Mouse (Mus musculus): ENCODE results near the gene Gpr132.
A peak's percentile ranks its signal among the peaks of the same experiment; 100 is the strongest.
"Not testable (repeated sequence)": the region's sequence is repeated elsewhere in the genome, so short reads cannot be mapped to it uniquely, and the experiment has no call there.

Gene Gpr132

DNA sequence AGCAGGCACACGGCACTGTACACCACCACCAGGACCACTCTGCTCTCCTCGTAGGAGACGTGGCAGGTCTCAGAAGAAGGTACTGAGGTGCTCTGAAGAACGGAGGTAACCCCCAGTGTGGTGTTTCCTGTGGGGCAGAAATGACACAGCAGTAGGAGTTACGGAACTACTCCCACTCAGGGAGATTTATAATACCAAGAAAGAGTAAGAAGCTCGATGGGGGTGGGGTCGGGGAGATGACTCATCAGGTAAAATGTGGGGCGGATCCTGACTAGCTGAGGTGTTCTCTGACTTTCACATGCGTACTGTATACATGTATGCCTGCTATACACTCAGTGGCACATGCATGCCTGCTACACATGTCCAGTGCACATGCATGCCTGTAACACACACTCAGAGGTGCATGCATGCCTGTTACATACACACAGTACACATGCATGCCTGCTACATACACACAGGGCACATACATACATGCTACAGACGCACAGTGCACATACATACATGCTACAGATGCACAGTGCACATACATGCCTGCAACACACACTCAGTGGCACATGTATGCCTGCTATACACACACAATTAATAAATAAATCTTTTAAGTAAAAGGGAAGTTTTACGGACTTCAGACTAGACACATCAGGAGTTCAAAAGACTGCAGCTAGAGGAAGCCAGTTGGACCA is 14.8 kb downstream of the Gpr132 start:
- DNase-seq (ENCODE audit: low read depth, low spot score) = no peak

DNA sequence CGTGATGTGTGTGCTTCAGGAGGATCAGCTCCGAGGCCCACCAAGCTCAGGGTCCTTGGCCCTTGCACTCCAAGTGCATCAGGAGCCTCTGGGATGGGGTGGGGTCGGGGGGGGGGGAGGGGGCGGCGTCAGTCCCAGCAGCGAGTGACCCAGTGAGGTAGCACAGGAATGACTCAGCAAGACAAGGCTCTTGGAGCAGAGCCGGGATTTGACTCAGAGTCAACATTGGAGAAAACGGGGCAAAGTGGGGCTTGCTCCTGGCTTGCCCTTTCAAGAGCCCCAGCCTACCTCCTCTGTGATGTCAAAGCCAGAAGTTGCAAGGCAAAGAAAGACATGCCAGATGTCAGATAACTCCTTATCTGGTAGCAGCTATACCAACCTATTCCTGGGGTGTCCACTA is 16.9 kb downstream of the Gpr132 start:
- DNase-seq (ENCODE audit: low read depth, low spot score) = peak; percentile 56

- no peak for DNase-seq (ENCODE audit: low read depth, low spot score)
Measured at GRCm38 (mm10) chr12:112850344-112850743, 17.7 kb downstream of the Gpr132 start.

GRCm38 (mm10) chr12:112849235-112850022 is 18.6 kb downstream of the Gpr132 start:
- peak; percentile 48 for DNase-seq (ENCODE audit: low read depth, low spot score)

DNA sequence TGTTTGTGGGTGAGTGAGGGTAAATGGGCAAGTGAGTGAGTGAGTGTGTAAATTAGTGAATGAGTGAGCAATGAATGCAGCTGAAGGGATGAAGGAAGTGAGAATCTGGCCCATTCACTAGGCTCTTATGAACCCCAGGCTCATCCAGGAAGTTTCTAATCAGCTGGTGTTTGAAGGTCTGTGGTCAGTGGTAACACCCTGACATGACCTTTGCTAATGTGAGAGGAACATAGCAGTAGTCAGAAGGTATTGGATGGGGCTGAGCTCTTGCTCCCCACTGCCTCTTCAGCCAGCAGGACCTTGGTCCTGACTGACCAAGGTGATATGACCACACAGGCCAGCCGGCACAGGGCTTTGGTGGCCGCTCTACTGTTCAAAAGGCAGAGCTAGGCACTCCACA is 20.1 kb downstream of the Gpr132 start:
- DNase-seq (ENCODE audit: low read depth, low spot score) = no peak

DNA sequence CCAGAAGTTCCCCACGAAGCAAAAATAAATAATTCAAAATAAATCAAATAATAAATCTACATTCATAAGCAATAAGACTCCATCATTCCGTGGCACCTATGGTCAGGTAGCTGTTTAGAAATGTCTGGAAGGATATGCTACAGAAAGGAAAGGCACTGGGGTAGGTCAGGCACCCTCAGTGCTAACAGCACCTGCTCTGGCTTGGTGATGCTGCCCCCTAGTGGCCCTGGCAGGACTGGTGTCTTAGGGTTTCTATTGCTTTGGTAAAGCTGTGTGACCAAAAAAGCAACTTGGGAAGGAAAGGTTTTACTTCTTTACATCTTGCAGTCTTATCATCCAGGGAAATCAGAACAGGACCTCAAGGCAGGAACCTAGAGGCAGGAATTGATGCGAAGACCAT is 24.2 kb downstream of the Gpr132 start:
- DNase-seq (ENCODE audit: low read depth, low spot score) = peak; percentile 76

- not testable (repeated sequence) for DNase-seq (ENCODE audit: low read depth, low spot score)
Measured at GRCm38 (mm10) chr12:112842128-112842527, 25.9 kb downstream of the Gpr132 start.

DNA sequence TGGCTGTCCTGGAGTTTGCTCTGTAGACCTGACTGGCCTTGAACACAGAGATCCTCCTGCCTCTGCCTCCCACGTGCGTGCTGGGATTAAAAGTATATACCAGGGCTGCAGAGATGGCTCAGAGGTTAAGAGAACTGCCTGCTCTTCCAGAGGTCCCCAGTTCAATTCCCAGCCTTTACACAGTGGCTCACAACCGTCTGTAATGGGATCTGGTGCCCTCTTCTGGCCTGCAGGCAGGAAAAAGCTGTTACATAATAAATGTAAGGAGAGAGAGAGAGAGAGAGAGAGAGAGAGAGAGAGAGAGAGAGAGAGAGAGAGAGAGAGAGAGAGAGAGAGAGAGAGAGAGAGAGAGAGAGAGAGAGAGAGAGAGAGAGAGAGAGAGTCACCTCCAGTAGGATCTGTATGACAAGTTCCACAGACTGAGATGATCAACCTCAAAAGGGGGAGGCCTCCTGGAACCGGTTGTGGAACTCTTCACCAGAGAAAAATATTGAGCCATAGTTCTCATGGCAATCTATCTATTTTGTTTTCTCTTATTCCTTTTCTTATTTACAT is 26.6 kb downstream of the Gpr132 start:
- peak; percentile 66 for DNase-seq (ENCODE audit: low read depth, low spot score)

DNA sequence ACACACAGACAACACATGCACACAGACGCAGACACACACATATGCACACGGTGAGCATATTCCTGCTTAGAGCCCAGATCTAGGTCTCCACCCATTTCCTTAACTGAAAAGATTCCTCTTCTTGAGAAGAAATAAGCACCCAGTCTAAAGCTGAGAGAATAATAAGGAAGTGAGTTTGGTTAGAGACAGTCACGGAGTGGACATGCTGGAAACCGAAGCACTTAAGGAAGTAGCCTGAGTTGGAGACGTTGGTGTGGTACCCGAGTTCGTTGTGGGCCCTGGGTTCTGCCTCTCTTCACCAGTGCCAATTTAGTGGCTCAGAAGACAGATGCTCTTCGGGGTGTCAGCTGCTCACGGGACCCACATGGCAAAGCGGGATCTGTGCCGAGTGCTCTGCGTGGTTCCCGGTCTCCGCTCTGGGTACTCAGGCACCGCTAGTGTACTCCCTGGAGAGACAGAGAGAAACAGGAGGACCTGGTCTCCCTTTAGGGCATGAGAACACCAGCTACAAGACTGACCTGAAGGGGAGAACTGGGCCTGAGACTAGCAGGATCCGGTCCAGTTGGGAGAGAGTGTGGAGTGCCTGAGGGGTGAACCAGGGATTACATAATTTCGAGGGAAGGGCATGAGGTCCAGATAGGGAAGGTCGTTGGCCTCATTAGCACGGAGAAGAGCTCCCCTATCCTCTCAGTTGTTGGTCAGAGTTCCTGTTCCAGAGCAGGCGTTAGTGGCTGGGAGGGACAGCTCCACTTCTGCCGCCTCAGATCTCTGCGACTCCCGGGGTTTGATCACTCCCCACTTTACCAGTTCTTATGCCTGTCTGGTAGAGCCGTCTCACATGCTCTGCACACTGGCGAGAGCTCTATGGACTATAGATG is 27.6 kb downstream of the Gpr132 start:
- DNase-seq (ENCODE audit: low read depth, low spot score) = peak; percentile 27

- no peak for DNase-seq (ENCODE audit: low read depth, low spot score)
Measured at GRCm38 (mm10) chr12:112835046-112835445, 33.0 kb downstream of the Gpr132 start.

DNA sequence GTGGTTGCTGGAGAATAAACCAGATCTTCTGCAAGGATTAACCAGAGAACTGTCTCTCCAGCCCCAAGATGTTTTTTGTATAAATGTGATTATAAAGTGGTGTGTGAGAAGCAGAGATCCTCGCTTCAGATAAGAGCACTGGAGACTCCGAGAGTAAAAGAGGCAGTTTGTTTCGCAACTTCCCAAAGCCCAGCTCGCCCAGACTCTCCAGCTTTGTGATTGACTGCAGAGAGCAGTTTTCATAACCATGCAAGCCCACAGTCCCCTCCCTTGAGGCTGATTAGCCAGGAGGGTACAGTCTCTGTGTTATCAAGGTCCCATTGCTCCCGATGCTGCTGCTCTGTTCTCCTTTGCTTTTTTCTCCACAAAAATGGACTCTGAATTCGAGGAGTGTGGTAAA is 34.5 kb downstream of the Gpr132 start:
- no peak for DNase-seq (ENCODE audit: low read depth, low spot score)

- DNase-seq (ENCODE audit: low read depth, low spot score) = peak; percentile 90
Measured at GRCm38 (mm10) chr12:112832411-112832810, 35.6 kb downstream of the Gpr132 start.

GRCm38 (mm10) chr12:112830570-112830969 is 37.5 kb downstream of the Gpr132 start:
- no peak for DNase-seq (ENCODE audit: low read depth, low spot score)

GRCm38 (mm10) chr12:112830141-112830540 is 37.9 kb downstream of the Gpr132 start:
- no peak for DNase-seq (ENCODE audit: low read depth, low spot score)

- DNase-seq (ENCODE audit: low read depth, low spot score) = peak; percentile 96
Measured at GRCm38 (mm10) chr12:112829244-112829864, 38.7 kb downstream of the Gpr132 start, which contains the start of gene Cdca4. Gene Cdca4, minus strand, starts transcription at chr12:112829423.

DNA sequence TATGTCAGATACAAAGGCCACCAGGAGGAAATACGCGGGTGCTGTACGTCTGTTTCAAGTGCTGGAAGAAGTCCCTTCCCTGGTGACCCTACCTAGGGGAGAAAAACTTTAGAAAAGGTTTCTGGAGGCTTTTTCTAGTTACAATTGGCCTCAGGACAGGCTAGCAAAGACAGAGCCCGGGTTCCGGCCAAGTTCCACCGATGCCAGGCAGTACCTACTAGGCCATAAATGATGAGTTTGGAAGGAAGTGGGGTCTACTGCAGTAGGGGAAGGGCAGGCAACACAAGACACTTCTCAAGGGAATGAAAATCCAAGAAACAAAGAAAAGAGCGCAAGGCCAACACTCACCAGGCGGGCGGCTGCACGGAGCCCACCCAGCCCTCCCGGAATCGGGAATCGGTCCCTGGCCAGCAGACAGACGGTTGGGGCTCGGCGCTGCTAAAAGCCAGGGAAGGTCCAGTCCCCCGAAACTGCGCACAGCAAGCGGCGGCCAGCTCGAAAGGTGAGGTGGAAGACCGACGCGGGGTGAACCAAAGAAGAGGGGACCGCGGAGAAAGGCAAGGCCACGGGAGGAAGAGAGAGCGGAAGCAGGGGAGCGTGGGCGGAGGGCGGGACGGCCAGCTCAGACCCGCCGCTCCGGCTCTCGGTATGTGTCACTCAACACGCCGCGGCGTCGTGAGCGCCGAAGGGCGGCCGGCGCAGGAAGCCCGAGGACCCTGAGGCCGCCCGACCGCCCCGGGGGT is 39.4 kb downstream of the Gpr132 start:
- no peak for DNase-seq (ENCODE audit: low read depth, low spot score)

- no peak for DNase-seq (ENCODE audit: low read depth, low spot score)
Measured at GRCm38 (mm10) chr12:112825901-112826300, 42.1 kb downstream of the Gpr132 start.

- no peak for DNase-seq (ENCODE audit: low read depth, low spot score)
Measured at GRCm38 (mm10) chr12:112823221-112823620, 44.8 kb downstream of the Gpr132 start.

GRCm38 (mm10) chr12:112822676-112823075 is 45.4 kb downstream of the Gpr132 start:
- DNase-seq (ENCODE audit: low read depth, low spot score) = peak; percentile 46

DNA sequence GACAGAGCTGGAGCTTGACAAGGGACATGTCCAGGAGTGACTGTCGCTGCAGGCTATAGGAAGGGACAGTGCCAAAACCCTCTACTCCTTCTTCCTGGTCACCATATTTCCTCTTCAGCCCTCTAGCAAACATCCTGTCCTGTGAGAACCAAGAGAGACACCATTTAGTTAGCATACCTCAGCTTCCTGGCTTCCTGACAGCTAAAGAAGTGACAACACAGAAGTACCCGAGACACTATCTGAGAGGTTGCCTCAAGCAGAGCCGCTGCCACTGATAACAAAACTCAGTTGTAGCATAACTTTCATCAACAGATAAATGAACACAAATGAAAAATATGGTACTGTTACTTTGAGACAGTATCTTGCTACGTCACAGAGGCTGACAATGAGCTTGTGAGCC is 46.1 kb downstream of the Gpr132 start:
- no peak for DNase-seq (ENCODE audit: low read depth, low spot score)

- DNase-seq (ENCODE audit: low read depth, low spot score) = no peak
Measured at GRCm38 (mm10) chr12:112821216-112821615, 46.8 kb downstream of the Gpr132 start.
